Mouse (Mus musculus): Measurements from ENCODE around the gene Xpr1. TPM values are rescaled to one million over a fixed set of nuclear protein-coding genes. Genes with fewer than 3 reads are reported as not detected.

Gene Xpr1
- polyA plus RNA-seq, 1 experiment from 2014 or later = 68.7 TPM

- Histone ChIP-seq H3K27me3 (ENCODE audit: control insufficient read depth, insufficient read depth, low read length) (peaks cover 7% of the 10 kb centered on the region; the same call in 1 of the 2 replicates), H3K4me3 (ENCODE audit: low read depth, low read length) (peak overlapping the region; percentile 43), H3K9me3 (ENCODE audit: control insufficient read depth, low read length) (no peaks in the 10 kb centered on the region), H3K9ac (replicated peaks; ENCODE audit: low read depth, low read length) (peak overlapping the region; percentile 68), H3K36me3 (ENCODE audit: control insufficient read depth, insufficient read depth, low read length) (no peaks in the 10 kb centered on the region), H3K27ac (ENCODE audit: low read depth, low read length) (0 out of 2 replicates have a peak overlapping the region, but pooled peaks have one; percentile 22), H3K4me2 (ENCODE audit: low read depth, low read length) (peak overlapping the region; percentile 79), H3K4me1 (ENCODE audit: control insufficient read depth, insufficient read depth, low read length) (peaks cover 4% of the 10 kb centered on the region; the same call in 1 of the 2 replicates)
- WGBS = 5% methylated on average over 26 of the region's 29 CpGs
- ATAC-seq (ENCODE audit: low read depth) = no peak
Measured at GRCm38 (mm10) chr1:155244771-155245211, 172.4 kb downstream of the Xpr1 start.

GRCm38 (mm10) chr1:155243797-155244770 lies 173.1 kb downstream of the Xpr1 start, which contains the start of gene BC034090:
Gene BC034090 (minus strand): TSS chr1:155244444.
- H3K4me3 ChIP-seq (ENCODE audit: low read depth, low read length) = peak within 1 kb of the TSS; percentile 43
- peaks cover 4% of the 10 kb centered on the region; the same call in 1 of the 2 replicates for H3K4me1 ChIP-seq (ENCODE audit: control insufficient read depth, insufficient read depth, low read length)
- peak; percentile 57 for ATAC-seq (ENCODE audit: low read depth)
- H3K27me3 ChIP-seq (ENCODE audit: control insufficient read depth, insufficient read depth, low read length) = peaks cover 7% of the 10 kb centered on the region; the same call in 1 of the 2 replicates
- H3K9me3 ChIP-seq (ENCODE audit: control insufficient read depth, low read length) = no peaks in the 10 kb centered on the region
- WGBS = 2% methylated on average over 56 of the region's 85 CpGs
- H3K27ac ChIP-seq (ENCODE audit: low read depth, low read length) = 0 out of 2 replicates have a peak within 1 kb of the TSS, but pooled peaks have one; percentile 22
- peak within 1 kb of the TSS; percentile 68 for H3K9ac ChIP-seq (replicated peaks; ENCODE audit: low read depth, low read length)
- no peaks in the 10 kb centered on the region for H3K36me3 ChIP-seq (ENCODE audit: control insufficient read depth, insufficient read depth, low read length)
- H3K4me2 ChIP-seq (ENCODE audit: low read depth, low read length) = peak within 1 kb of the TSS; percentile 79

- H3K27me3 ChIP-seq (ENCODE audit: control insufficient read depth, insufficient read depth, low read length) = peaks cover 7% of the 10 kb centered on the region; the same call in 1 of the 2 replicates
- peaks cover 4% of the 10 kb centered on the region; the same call in 1 of the 2 replicates for H3K4me1 ChIP-seq (ENCODE audit: control insufficient read depth, insufficient read depth, low read length)
- no peaks in the 10 kb centered on the region for H3K36me3 ChIP-seq (ENCODE audit: control insufficient read depth, insufficient read depth, low read length)
- no peak overlapping the region for H3K9ac ChIP-seq (replicated peaks; ENCODE audit: low read depth, low read length)
- WGBS = 64% methylated on average over 1 of the region's 1 CpGs
- no peak overlapping the region for H3K4me2 ChIP-seq (ENCODE audit: low read depth, low read length)
- H3K4me3 ChIP-seq (ENCODE audit: low read depth, low read length) = no peak overlapping the region
- H3K9me3 ChIP-seq (ENCODE audit: control insufficient read depth, low read length) = no peaks in the 10 kb centered on the region
- H3K27ac ChIP-seq (ENCODE audit: low read depth, low read length) = no peak overlapping the region
- ATAC-seq (ENCODE audit: low read depth) = no peak
Measured at GRCm38 (mm10) chr1:155242488-155242745, 174.8 kb downstream of the Xpr1 start.

- H3K27me3 ChIP-seq (ENCODE audit: control insufficient read depth, insufficient read depth, low read length) = peaks cover 7% of the 10 kb centered on the region; the same call in 1 of the 2 replicates
- H3K4me3 ChIP-seq (ENCODE audit: low read depth, low read length) = no peak overlapping the region
- WGBS = 79% methylated on average over 12 of the region's 12 CpGs
- H3K27ac ChIP-seq (ENCODE audit: low read depth, low read length) = no peak overlapping the region
- no peak overlapping the region for H3K4me2 ChIP-seq (ENCODE audit: low read depth, low read length)
- no peaks in the 10 kb centered on the region for H3K9me3 ChIP-seq (ENCODE audit: control insufficient read depth, low read length)
- peaks cover 7% of the 10 kb centered on the region; the same call in 1 of the 2 replicates for H3K4me1 ChIP-seq (ENCODE audit: control insufficient read depth, insufficient read depth, low read length)
- no peaks in the 10 kb centered on the region for H3K36me3 ChIP-seq (ENCODE audit: control insufficient read depth, insufficient read depth, low read length)
- H3K9ac ChIP-seq (replicated peaks; ENCODE audit: low read depth, low read length) = no peak overlapping the region
- no peak for ATAC-seq (ENCODE audit: low read depth)
Measured at GRCm38 (mm10) chr1:155241701-155242487, 175.3 kb downstream of the Xpr1 start.

- Histone ChIP-seq H3K4me2 (ENCODE audit: low read depth, low read length) (no peak overlapping the region), H3K27me3 (ENCODE audit: control insufficient read depth, insufficient read depth, low read length) (peaks cover 3% of the 10 kb centered on the region; the same call in 1 of the 2 replicates), H3K27ac (ENCODE audit: low read depth, low read length) (no peak overlapping the region), H3K4me3 (ENCODE audit: low read depth, low read length) (no peak overlapping the region), H3K4me1 (ENCODE audit: control insufficient read depth, insufficient read depth, low read length) (peaks cover 11% of the 10 kb centered on the region; the same call in 1 of the 2 replicates), H3K9me3 (ENCODE audit: control insufficient read depth, low read length) (no peaks in the 10 kb centered on the region), H3K36me3 (ENCODE audit: control insufficient read depth, insufficient read depth, low read length) (no peaks in the 10 kb centered on the region), H3K9ac (replicated peaks; ENCODE audit: low read depth, low read length) (no peak overlapping the region)
- no peak for ATAC-seq (ENCODE audit: low read depth)
- 86% methylated on average over 6 of the region's 6 CpGs for whole genome bisulfite sequencing
Measured at GRCm38 (mm10) chr1:155239962-155240717, 177.1 kb downstream of the Xpr1 start.

GRCm38 (mm10) chr1:155239169-155239568 lies 178.0 kb downstream of the Xpr1 start:
- Histone ChIP-seq H3K4me3 (ENCODE audit: low read depth, low read length) (no peak overlapping the region), H3K4me2 (ENCODE audit: low read depth, low read length) (no peak overlapping the region), H3K9ac (replicated peaks; ENCODE audit: low read depth, low read length) (no peak overlapping the region), H3K4me1 (ENCODE audit: control insufficient read depth, insufficient read depth, low read length) (peaks cover 16% of the 10 kb centered on the region), H3K27ac (ENCODE audit: low read depth, low read length) (no peak overlapping the region), H3K27me3 (ENCODE audit: control insufficient read depth, insufficient read depth, low read length) (no peaks in the 10 kb centered on the region), H3K9me3 (ENCODE audit: control insufficient read depth, low read length) (no peaks in the 10 kb centered on the region), H3K36me3 (ENCODE audit: control insufficient read depth, insufficient read depth, low read length) (no peaks in the 10 kb centered on the region)
- ATAC-seq (ENCODE audit: low read depth) = no peak
- 76% methylated on average over 4 of the region's 4 CpGs for WGBS

- H3K27ac ChIP-seq (ENCODE audit: low read depth, low read length) = no peak overlapping the region
- WGBS = 81% methylated on average over 5 of the region's 5 CpGs
- no peak for ATAC-seq (ENCODE audit: low read depth)
- no peaks in the 10 kb centered on the region for H3K9me3 ChIP-seq (ENCODE audit: control insufficient read depth, low read length)
- H3K27me3 ChIP-seq (ENCODE audit: control insufficient read depth, insufficient read depth, low read length) = no peaks in the 10 kb centered on the region
- H3K4me1 ChIP-seq (ENCODE audit: control insufficient read depth, insufficient read depth, low read length) = peaks cover 22% of the 10 kb centered on the region
- H3K9ac ChIP-seq (replicated peaks; ENCODE audit: low read depth, low read length) = no peak overlapping the region
- no peak overlapping the region for H3K4me2 ChIP-seq (ENCODE audit: low read depth, low read length)
- H3K4me3 ChIP-seq (ENCODE audit: low read depth, low read length) = no peak overlapping the region
- no peaks in the 10 kb centered on the region for H3K36me3 ChIP-seq (ENCODE audit: control insufficient read depth, insufficient read depth, low read length)
Measured at GRCm38 (mm10) chr1:155238126-155238525, 179.1 kb downstream of the Xpr1 start.

- no peak overlapping the region for H3K4me3 ChIP-seq (ENCODE audit: low read depth, low read length)
- no peaks in the 10 kb centered on the region for H3K9me3 ChIP-seq (ENCODE audit: control insufficient read depth, low read length)
- H3K4me2 ChIP-seq (ENCODE audit: low read depth, low read length) = no peak overlapping the region
- ATAC-seq (ENCODE audit: low read depth) = no peak
- H3K27ac ChIP-seq (ENCODE audit: low read depth, low read length) = peak overlapping the region; percentile 2; the same call in 1 of the 2 replicates
- no peaks in the 10 kb centered on the region for H3K27me3 ChIP-seq (ENCODE audit: control insufficient read depth, insufficient read depth, low read length)
- H3K4me1 ChIP-seq (ENCODE audit: control insufficient read depth, insufficient read depth, low read length) = peaks cover 28% of the 10 kb centered on the region
- 67% methylated on average over 11 of the region's 11 CpGs for WGBS
- H3K9ac ChIP-seq (replicated peaks; ENCODE audit: low read depth, low read length) = 0 out of 2 replicates have a peak overlapping the region, but pooled peaks have one; percentile 25
- H3K36me3 ChIP-seq (ENCODE audit: control insufficient read depth, insufficient read depth, low read length) = no peaks in the 10 kb centered on the region
Measured at GRCm38 (mm10) chr1:155237390-155237789, 179.8 kb downstream of the Xpr1 start.

Measured in neural tube, embryonic 14.5 days (tissue).